Mouse (Mus musculus) thymus, adult 2 months (tissue): ENCODE measurements around the gene 1810049J17Rik.

Experiments used
- CTCF ChIP-seq: fragments of 200-500 bp; IDR thresholded peaks from 2 replicates; pipeline ENCODE4 v1.5.1; 2012; ENCODE audit warnings: mild to moderate bottlenecking, control low read depth, low read length, moderate library complexity, borderline replicate concordance; ENCODE audit not compliant: control insufficient read depth, poor library complexity, insufficient read depth; ENCODE audit errors: extremely low read depth
- POLR2A ChIP-seq: fragments of 200-500 bp; IDR thresholded peaks from 2 replicates; pipeline ENCODE4 v1.6.1; 2012; ENCODE audit warnings: mild to moderate bottlenecking, low read length, control low read depth, moderate library complexity; ENCODE audit not compliant: control insufficient read depth, poor library complexity, insufficient read depth; ENCODE audit errors: extremely low read depth

DNA sequence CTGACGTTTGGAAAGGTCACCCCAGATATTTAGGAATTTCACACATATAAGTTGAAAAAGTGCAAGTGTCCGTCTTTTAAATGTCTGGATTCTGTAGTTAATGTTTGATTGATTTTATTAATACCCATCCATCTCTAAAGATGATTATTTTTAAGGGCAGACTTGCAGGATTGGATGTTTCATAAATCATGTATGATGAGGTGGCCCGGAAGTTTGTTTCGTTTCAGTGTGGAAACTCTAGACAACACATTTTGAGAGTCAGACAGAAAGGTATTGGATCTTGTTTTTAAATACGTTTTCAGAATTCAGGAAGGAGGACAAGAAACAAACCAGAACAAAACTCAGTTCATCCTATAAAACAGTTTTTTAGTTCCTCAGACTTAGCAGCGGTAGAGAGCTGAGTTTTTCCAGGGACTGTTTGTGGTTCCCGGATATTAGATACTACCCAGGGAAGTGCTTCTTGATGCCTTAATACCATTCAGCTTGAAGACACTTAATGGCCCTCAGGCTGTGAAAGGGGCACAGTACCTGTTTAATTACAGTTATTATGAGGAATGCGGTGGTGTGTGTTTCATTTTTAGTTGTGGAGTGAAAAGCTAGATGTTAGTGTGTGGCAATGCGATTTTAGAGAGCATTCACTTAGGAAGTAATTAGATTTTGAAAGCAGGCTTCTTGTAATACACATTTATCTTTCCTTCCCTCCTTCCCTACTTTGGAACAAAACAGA lies 1.1 kb upstream of the 1810049J17Rik start:
- TF ChIP-seq POLR2A (no peak), CTCF (no peak)
